Mouse (Mus musculus) heart, embryonic 15.5 days (tissue): ENCODE data around the gene Efhc1. TPM values are rescaled to one million over a fixed set of nuclear protein-coding genes. Genes with fewer than 3 reads are reported as not detected.
A peak's percentile ranks its signal among the peaks of the same experiment; 100 is the strongest.
"Not testable (repeated sequence)": the region's sequence is repeated elsewhere in the genome, so short reads cannot be mapped to it uniquely, and the experiment has no call there.

Experiments used
- ATAC-seq: fragments of 200-750 bp; cut with Nextera tagmentation; replicated peaks from 2 replicates; pipeline ENCODE4 v1.8.0; 2017; ENCODE audit warnings: low read depth, moderate TSS enrichment; ENCODE audit not compliant: insufficient number of reproducible peaks, insufficient read depth, low FRiP score
- H3K27ac ChIP-seq: fragments of 300-500 bp; sonication (generic); 2 replicates; pipeline ENCODE4 v1.5.1; 2015; ENCODE audit warnings: mild to moderate bottlenecking, inconsistent platforms
- H3K27me3 ChIP-seq: fragments of 300-500 bp; sonication (generic); 2 replicates; pipeline ENCODE4 v1.6.1; 2015; ENCODE audit warnings: inconsistent platforms
- H3K36me3 ChIP-seq: fragments of 300-500 bp; sonication (generic); 2 replicates; pipeline ENCODE4 v1.6.1; 2015; ENCODE audit warnings: mild to moderate bottlenecking, inconsistent platforms
- H3K4me1 ChIP-seq: fragments of 300-500 bp; sonication (generic); replicated peaks from 2 replicates; pipeline ENCODE4 v1.6.1; 2015; ENCODE audit warnings: inconsistent platforms
- H3K4me2 ChIP-seq: fragments of 300-500 bp; sonication (generic); 2 replicates; pipeline ENCODE4 v1.6.1; 2015; ENCODE audit warnings: inconsistent platforms, mild to moderate bottlenecking, moderate library complexity
- H3K4me3 ChIP-seq: fragments of 300-500 bp; sonication (generic); 2 replicates; pipeline ENCODE4 v1.5.1; 2015; ENCODE audit warnings: mild to moderate bottlenecking, inconsistent platforms
- H3K9ac ChIP-seq: fragments of 300-500 bp; sonication (generic); 2 replicates; pipeline ENCODE4 v1.6.1; 2015; ENCODE audit warnings: mild to moderate bottlenecking, inconsistent platforms
- H3K9me3 ChIP-seq: fragments of 300-500 bp; sonication (generic); replicated peaks from 2 replicates; pipeline ENCODE4 v1.6.1; 2016; ENCODE audit warnings: inconsistent platforms
- WGBS: fragments of 180-500 bp; shearing (Covaris S2); methylation state at CpG from one replicate; pipeline ENCODE4 v1.1.7; 2015; ENCODE audit warnings: mixed read lengths; 5-methylcytosine and 5-hydroxymethylcytosine counted together
- polyA plus RNA-seq: library from polyadenylated mRNA; unstranded; fragments of >200 nt; fragmentation: Nextera tagmentation; extraction: Ambion mirVana; gene quantifications from 2 replicates; pipeline ENCODE4 v1.2.1, GENCODE M21; 2015

Efhc1 gene
- polyA plus RNA-seq, 1 experiment from 2014 or later = 1.6 TPM

GRCm38 (mm10) chr1:20922612-20923399 is 28.6 kb upstream of the Efhc1 start:
- H3K4me2 ChIP-seq = peak overlapping the region; percentile 42
- no peaks in the 10 kb centered on the region for H3K36me3 ChIP-seq
- no peak overlapping the region for H3K9ac ChIP-seq
- no peak for ATAC-seq
- no peaks in the 10 kb centered on the region for H3K27me3 ChIP-seq
- 25% methylated on average over 11 of the region's 11 CpGs for WGBS
- H3K4me1 ChIP-seq = peaks cover 15% of the 10 kb centered on the region
- H3K4me3 ChIP-seq = peak overlapping the region; percentile 12
- no peaks in the 10 kb centered on the region for H3K9me3 ChIP-seq
- H3K27ac ChIP-seq = peak overlapping the region; percentile 21

GRCm38 (mm10) chr1:20925324-20925723 is 26.1 kb upstream of the Efhc1 start:
- not testable (repeated sequence) for H3K9me3 ChIP-seq, H3K27me3 ChIP-seq, H3K4me3 ChIP-seq, H3K4me2 ChIP-seq, H3K27ac ChIP-seq, H3K36me3 ChIP-seq, H3K9ac ChIP-seq, ATAC-seq
- H3K4me1 ChIP-seq = peaks cover 15% of the 10 kb centered on the region
- 82% methylated on average over 7 of the region's 7 CpGs for WGBS

- 80% methylated on average over 4 of the region's 4 CpGs for WGBS
- H3K36me3 ChIP-seq = no peaks in the 10 kb centered on the region
- H3K4me3 ChIP-seq = no peak overlapping the region
- ATAC-seq = no peak
- H3K27me3 ChIP-seq = no peaks in the 10 kb centered on the region
- H3K4me1 ChIP-seq = peaks cover 15% of the 10 kb centered on the region
- H3K4me2 ChIP-seq = no peak overlapping the region
- no peaks in the 10 kb centered on the region for H3K9me3 ChIP-seq
- no peak overlapping the region for H3K27ac ChIP-seq
- H3K9ac ChIP-seq = no peak overlapping the region
Measured at GRCm38 (mm10) chr1:20925926-20926325, 25.5 kb upstream of the Efhc1 start.

GRCm38 (mm10) chr1:20926376-20926775 is 25.1 kb upstream of the Efhc1 start:
- H3K9ac ChIP-seq = no peak overlapping the region
- no peak overlapping the region for H3K27ac ChIP-seq
- no peaks in the 10 kb centered on the region for H3K27me3 ChIP-seq
- no peak overlapping the region for H3K4me2 ChIP-seq
- H3K4me3 ChIP-seq = no peak overlapping the region
- peaks cover 15% of the 10 kb centered on the region for H3K4me1 ChIP-seq
- no peaks in the 10 kb centered on the region for H3K9me3 ChIP-seq
- ATAC-seq = no peak
- H3K36me3 ChIP-seq = no peaks in the 10 kb centered on the region
- WGBS = 66% methylated on average over 4 of the region's 4 CpGs

GRCm38 (mm10) chr1:20928487-20928886 is 22.9 kb upstream of the Efhc1 start:
- Histone ChIP-seq H3K36me3 (no peaks in the 10 kb centered on the region), H3K9ac (no peak overlapping the region), H3K27ac (no peak overlapping the region), H3K4me3 (no peak overlapping the region), H3K4me2 (no peak overlapping the region), H3K9me3 (no peaks in the 10 kb centered on the region), H3K4me1 (peaks cover 2% of the 10 kb centered on the region), H3K27me3 (no peaks in the 10 kb centered on the region)
- 71% methylated on average over 4 of the region's 4 CpGs for WGBS
- no peak for ATAC-seq

- ATAC-seq = 0 out of 2 replicates have a peak, but pooled peaks have one; percentile 57
- Histone ChIP-seq H3K36me3 (no peaks in the 10 kb centered on the region; the same call in 1 of the 2 replicates), H3K27me3 (no peaks in the 10 kb centered on the region), H3K4me3 (no peak overlapping the region), H3K4me1 (peaks cover 12% of the 10 kb centered on the region), H3K9me3 (no peaks in the 10 kb centered on the region), H3K27ac (no peak overlapping the region), H3K4me2 (no peak overlapping the region), H3K9ac (no peak overlapping the region)
- WGBS = 21% methylated on average over 7 of the region's 7 CpGs
Measured at GRCm38 (mm10) chr1:20933457-20933856, 18.0 kb upstream of the Efhc1 start.

- ATAC-seq = 0 out of 2 replicates have a peak, but pooled peaks have one; percentile 48
Measured at GRCm38 (mm10) chr1:20935106-20935505, 16.3 kb upstream of the Efhc1 start.

GRCm38 (mm10) chr1:20939046-20939445 is 12.4 kb upstream of the Efhc1 start:
- H3K4me3 ChIP-seq = no peak overlapping the region
- H3K9ac ChIP-seq = no peak overlapping the region
- H3K27me3 ChIP-seq = no peaks in the 10 kb centered on the region
- WGBS = 24% methylated on average over 3 of the region's 3 CpGs
- no peaks in the 10 kb centered on the region for H3K9me3 ChIP-seq
- peaks cover 12% of the 10 kb centered on the region for H3K4me1 ChIP-seq
- H3K4me2 ChIP-seq = no peak overlapping the region
- no peaks in the 10 kb centered on the region; the same call in 1 of the 2 replicates for H3K36me3 ChIP-seq
- no peak overlapping the region for H3K27ac ChIP-seq
- ATAC-seq = no peak

More at GRCm38 (mm10) chr1:20935106-20935505, 16.3 kb upstream of the Efhc1 start:
- Histone ChIP-seq H3K4me1 (peaks cover 12% of the 10 kb centered on the region), H3K9me3 (no peaks in the 10 kb centered on the region), H3K27ac (peak overlapping the region; percentile 38; the same call in 1 of the 2 replicates), H3K4me3 (no peak overlapping the region), H3K4me2 (peak overlapping the region; percentile 38), H3K27me3 (no peaks in the 10 kb centered on the region), H3K36me3 (no peaks in the 10 kb centered on the region; the same call in 1 of the 2 replicates), H3K9ac (0 out of 2 replicates have a peak overlapping the region, but pooled peaks have one; percentile 8)
- 57% methylated on average over 22 of the region's 22 CpGs for WGBS

GRCm38 (mm10) chr1:20940151-20940550 is 11.3 kb upstream of the Efhc1 start:
- H3K4me3 ChIP-seq = 0 out of 2 replicates have a peak overlapping the region, but pooled peaks have one; percentile 10
- H3K9ac ChIP-seq = no peak overlapping the region
- peaks cover 2% of the 10 kb centered on the region for H3K4me1 ChIP-seq
- H3K4me2 ChIP-seq = peak overlapping the region; percentile 43; the same call in 1 of the 2 replicates
- no peaks in the 10 kb centered on the region for H3K27me3 ChIP-seq
- H3K36me3 ChIP-seq = no peaks in the 10 kb centered on the region
- no peak overlapping the region for H3K27ac ChIP-seq
- H3K9me3 ChIP-seq = no peaks in the 10 kb centered on the region
- peak; percentile 67; the same call in 1 of the 2 replicates for ATAC-seq
- WGBS = 45% methylated on average over 16 of the region's 16 CpGs

- WGBS = 34% methylated on average over 2 of the region's 2 CpGs
Measured at GRCm38 (mm10) chr1:20941322-20941721, 10.1 kb upstream of the Efhc1 start.

GRCm38 (mm10) chr1:20941857-20942256 is 9.6 kb upstream of the Efhc1 start:
- no peaks in the 10 kb centered on the region for H3K27me3 ChIP-seq
- no peak overlapping the region for H3K4me2 ChIP-seq
- no peaks in the 10 kb centered on the region for H3K36me3 ChIP-seq
- no peak overlapping the region for H3K9ac ChIP-seq
- no peak for ATAC-seq
- no peaks in the 10 kb centered on the region for H3K4me1 ChIP-seq
- H3K27ac ChIP-seq = no peak overlapping the region
- no peaks in the 10 kb centered on the region for H3K9me3 ChIP-seq
- WGBS = 84% methylated on average over 7 of the region's 7 CpGs
- no peak overlapping the region for H3K4me3 ChIP-seq

More at GRCm38 (mm10) chr1:20941322-20941721, 10.1 kb upstream of the Efhc1 start:
- no peaks in the 10 kb centered on the region for H3K9me3 ChIP-seq
- H3K27me3 ChIP-seq = no peaks in the 10 kb centered on the region
- H3K4me3 ChIP-seq = no peak overlapping the region
- H3K36me3 ChIP-seq = no peaks in the 10 kb centered on the region
- no peak overlapping the region for H3K27ac ChIP-seq
- H3K4me1 ChIP-seq = no peaks in the 10 kb centered on the region
- no peak for ATAC-seq
- H3K9ac ChIP-seq = no peak overlapping the region
- H3K4me2 ChIP-seq = no peak overlapping the region
